Mouse (Mus musculus) C2C12 (cell line): ENCODE results near the gene Hcn2. TPM values are rescaled to one million over a fixed set of nuclear protein-coding genes. Genes with fewer than 3 reads are reported as not detected.

Experiments
- H3K27me3 ChIP-seq: one replicate; pipeline ENCODE4 v1.6.1; 2011; ENCODE audit not compliant: control insufficient read depth, insufficient read depth, insufficient read length
- H3K36me3 ChIP-seq: one replicate; pipeline ENCODE4 v1.6.1; 2011; ENCODE audit not compliant: control insufficient read depth, insufficient read depth
- H3K4me3 ChIP-seq: one replicate; pipeline ENCODE4 v1.5.1; 2011; ENCODE audit warnings: mild to moderate bottlenecking, control low read depth; ENCODE audit not compliant: poor library complexity, insufficient read depth, severe bottlenecking
- H3K79me2 ChIP-seq: one replicate; pipeline ENCODE4 v1.6.1; 2011; ENCODE audit not compliant: control insufficient read depth, insufficient read depth
- H3K79me3 ChIP-seq: one replicate; pipeline ENCODE4 v1.6.1; 2011; ENCODE audit warnings: low read depth, control low read depth
- H3ac ChIP-seq: one replicate; pipeline ENCODE3; 2011; ENCODE audit warnings: low read depth; ENCODE audit not compliant: control insufficient read depth, insufficient read length
- CEBPB ChIP-seq: IDR thresholded peaks from one replicate; pipeline ENCODE4 v1.6.1; 2011; ENCODE audit warnings: low read depth, mild to moderate bottlenecking, control low read depth, moderate library complexity
- CTCF ChIP-seq: IDR thresholded peaks from one replicate; pipeline ENCODE4 v1.5.1; 2011; ENCODE audit not compliant: control insufficient read depth, insufficient read depth, insufficient read length
- FOSL1 ChIP-seq: IDR thresholded peaks from one replicate; pipeline ENCODE4 v1.8.0; 2011; ENCODE audit warnings: mild to moderate bottlenecking, low read length; ENCODE audit not compliant: poor library complexity, insufficient read depth, severe bottlenecking
- MAX ChIP-seq: IDR thresholded peaks from one replicate; pipeline ENCODE4 v1.6.1; 2011; ENCODE audit warnings: mild to moderate bottlenecking, control low read depth
- MYOD1 ChIP-seq: IDR thresholded peaks from one replicate; pipeline ENCODE4 v1.6.1; 2011; ENCODE audit warnings: low read depth; ENCODE audit not compliant: control insufficient read depth, insufficient read length
- MYOG ChIP-seq: IDR thresholded peaks from one replicate; pipeline ENCODE4 v1.6.1; 2011; ENCODE audit not compliant: control insufficient read depth, insufficient read length; ENCODE audit errors: extremely low read depth
- USF1 ChIP-seq: IDR thresholded peaks from one replicate; pipeline ENCODE4 v1.6.1; 2011; ENCODE audit warnings: low read depth, mild to moderate bottlenecking, control low read depth, moderate library complexity
- polyA plus RNA-seq: library from polyadenylated mRNA; unstranded; fragments of >200 nt; fragmentation: generic; extraction: Trizol; gene quantifications from one replicate; pipeline ENCODE4 v1.2.1, GENCODE M21; 2012; ENCODE audit warnings: missing spikeins

Hcn2 gene
- polyA plus RNA-seq, 1 experiment = 0.34 TPM

GRCm38 (mm10) chr10:79774486-79775279, 58.2 kb downstream of the Hcn2 start:
- Histone ChIP-seq H3K79me3 (no peaks in the 10 kb centered on the region), H3K27me3 (no peaks in the 10 kb centered on the region), H3ac (no peak overlapping the region), H3K4me3 (no peak overlapping the region), H3K36me3 (no peaks in the 10 kb centered on the region), H3K79me2 (no peaks in the 10 kb centered on the region)
- TF ChIP-seq CTCF = no peak
- TF ChIP-seq FOSL1 = no peak
- TF ChIP-seq USF1 = no peak
- no peak for TF ChIP-seq MAX
- TF ChIP-seq MYOG = no peak
- no peak for TF ChIP-seq MYOD1
- no peak for TF ChIP-seq CEBPB

- H3K27me3 ChIP-seq = no peaks in the 10 kb centered on the region
Observed at GRCm38 (mm10) chr10:79777103-79777531, 60.7 kb downstream of the Hcn2 start, which contains the start of gene Fstl3. TSS of gene Fstl3 (plus strand) at chr10:79777272.

GRCm38 (mm10) chr10:79778006-79778405, 61.6 kb downstream of the Hcn2 start:
- Histone ChIP-seq H3K36me3 (no peaks in the 10 kb centered on the region), H3K27me3 (no peaks in the 10 kb centered on the region), H3K79me3 (no peaks in the 10 kb centered on the region), H3ac (peak overlapping the region; percentile 51), H3K4me3 (no peak overlapping the region), H3K79me2 (no peaks in the 10 kb centered on the region)
- peak; percentile 5 for TF ChIP-seq FOSL1
- TF ChIP-seq CTCF = no peak

More at GRCm38 (mm10) chr10:79777103-79777531, 60.7 kb downstream of the Hcn2 start, which contains the start of gene Fstl3:
- H3K79me3 ChIP-seq = no peaks in the 10 kb centered on the region
- peak within 1 kb of the TSS; percentile 60 for H3ac ChIP-seq
- peak within 1 kb of the TSS; percentile 21 for H3K4me3 ChIP-seq
- H3K79me2 ChIP-seq = no peaks in the 10 kb centered on the region
- H3K36me3 ChIP-seq = no peaks in the 10 kb centered on the region
- TF ChIP-seq CEBPB (no peak), MAX (no peak), MYOG (no peak), USF1 (peak; percentile 14), CTCF (no peak), MYOD1 (no peak)

GRCm38 (mm10) chr10:79779193-79779592, 62.8 kb downstream of the Hcn2 start:
- no peaks in the 10 kb centered on the region for H3K79me3 ChIP-seq
- H3ac ChIP-seq = no peak overlapping the region
- H3K27me3 ChIP-seq = no peaks in the 10 kb centered on the region
- no peaks in the 10 kb centered on the region for H3K36me3 ChIP-seq
- H3K79me2 ChIP-seq = no peaks in the 10 kb centered on the region
- H3K4me3 ChIP-seq = no peak overlapping the region
- TF ChIP-seq MAX (no peak), USF1 (no peak), CEBPB (no peak), MYOG (no peak), FOSL1 (no peak), MYOD1 (no peak), CTCF (no peak)

- TF ChIP-seq FOSL1 (no peak), CTCF (peak; percentile 93)
- Histone ChIP-seq H3K79me3 (no peaks in the 10 kb centered on the region), H3K27me3 (no peaks in the 10 kb centered on the region), H3K36me3 (no peaks in the 10 kb centered on the region), H3ac (peak overlapping the region; percentile 31), H3K79me2 (no peaks in the 10 kb centered on the region), H3K4me3 (no peak overlapping the region)
Observed at GRCm38 (mm10) chr10:79779784-79780663, 63.6 kb downstream of the Hcn2 start.
